Mouse (Mus musculus) A20 (cell line): ENCODE measurements around the gene Tmcc3.

Source experiments
- DNase-seq: peaks from one replicate; pipeline ENCODE4 v3.0.0-alpha.2; 2011; ENCODE audit warnings: low read depth, low spot score

Tmcc3 gene

DNA sequence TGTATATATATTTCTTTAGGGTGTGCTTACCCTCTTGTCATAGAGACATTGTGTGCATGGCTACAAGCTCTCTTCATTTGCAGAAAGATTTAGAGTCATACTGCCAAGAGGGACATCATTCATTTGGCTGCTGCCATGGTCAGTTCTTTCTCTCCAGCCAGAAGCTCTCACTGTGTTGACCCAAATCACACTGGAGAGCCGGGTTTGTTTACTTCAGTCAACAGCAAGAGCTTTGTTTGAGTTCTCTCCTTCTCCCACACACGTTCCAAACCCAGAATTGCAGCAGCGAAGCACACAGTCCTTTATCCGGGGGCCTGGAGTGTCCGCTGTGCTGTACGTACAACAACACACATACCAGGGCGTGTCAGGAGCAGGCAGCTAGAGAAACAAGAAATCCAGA lies 154.6 kb downstream of the Tmcc3 start:
- no peak for DNase-seq

DNA sequence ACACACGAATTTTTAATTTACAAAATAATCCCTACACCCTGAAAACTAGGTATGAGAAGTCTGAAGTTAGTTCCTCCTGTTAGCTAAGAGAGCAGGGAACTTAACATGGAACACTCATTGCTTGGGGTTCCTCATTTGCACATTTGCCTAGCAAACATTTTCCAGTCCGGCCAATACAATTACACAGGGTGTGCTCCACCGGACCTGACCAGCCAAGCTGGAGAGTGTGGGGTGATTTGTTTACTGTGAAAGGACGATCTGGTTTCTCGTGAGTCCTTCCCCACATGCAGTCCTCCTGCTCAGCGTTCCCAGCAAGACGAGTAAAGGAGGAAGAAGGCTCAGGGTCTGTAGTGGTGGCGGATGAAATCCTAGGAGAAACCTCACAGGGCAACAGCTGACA lies 159.7 kb downstream of the Tmcc3 start:
- DNase-seq: peak; percentile 10

DNA sequence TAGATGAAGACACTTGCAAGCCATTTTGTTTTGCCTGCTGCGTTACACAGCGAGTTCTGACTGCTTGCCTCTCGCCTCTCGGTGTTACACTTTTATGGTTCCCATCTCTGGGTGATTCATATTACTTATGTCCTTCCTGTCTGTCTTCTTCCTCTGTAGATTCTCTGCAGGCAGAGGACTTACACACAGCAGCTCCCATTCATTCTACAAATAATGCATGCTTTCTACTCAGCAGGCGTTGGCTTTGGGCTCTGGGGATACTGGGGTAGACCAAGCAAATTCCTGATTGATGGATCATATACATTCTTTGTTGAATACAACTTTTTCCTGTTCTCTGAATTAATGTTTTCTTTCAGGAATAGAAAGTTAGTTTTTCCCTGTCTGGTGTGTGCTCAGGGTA lies 161.8 kb downstream of the Tmcc3 start:
- DNase-seq: no peak

DNA sequence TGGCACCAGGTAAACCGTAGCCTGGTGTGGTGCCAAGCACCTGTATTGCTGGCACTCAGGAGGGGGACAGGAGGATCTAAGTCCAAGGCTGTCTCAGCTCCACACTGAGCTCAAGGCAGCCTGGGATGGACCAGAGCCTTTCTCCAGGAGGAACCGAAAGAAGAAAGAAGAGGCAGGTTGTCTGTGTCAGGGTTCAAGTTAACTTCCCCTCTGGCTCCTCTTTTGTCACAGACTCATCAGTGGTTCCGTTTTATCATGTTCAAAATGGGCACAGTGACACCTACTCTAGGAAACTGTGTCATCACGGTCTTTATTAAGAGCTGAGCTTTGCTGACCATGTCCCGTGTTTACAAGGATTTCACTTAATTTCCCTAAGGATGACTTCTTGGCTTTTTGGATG lies 162.4 kb downstream of the Tmcc3 start:
- DNase-seq: peak; percentile 59

DNA sequence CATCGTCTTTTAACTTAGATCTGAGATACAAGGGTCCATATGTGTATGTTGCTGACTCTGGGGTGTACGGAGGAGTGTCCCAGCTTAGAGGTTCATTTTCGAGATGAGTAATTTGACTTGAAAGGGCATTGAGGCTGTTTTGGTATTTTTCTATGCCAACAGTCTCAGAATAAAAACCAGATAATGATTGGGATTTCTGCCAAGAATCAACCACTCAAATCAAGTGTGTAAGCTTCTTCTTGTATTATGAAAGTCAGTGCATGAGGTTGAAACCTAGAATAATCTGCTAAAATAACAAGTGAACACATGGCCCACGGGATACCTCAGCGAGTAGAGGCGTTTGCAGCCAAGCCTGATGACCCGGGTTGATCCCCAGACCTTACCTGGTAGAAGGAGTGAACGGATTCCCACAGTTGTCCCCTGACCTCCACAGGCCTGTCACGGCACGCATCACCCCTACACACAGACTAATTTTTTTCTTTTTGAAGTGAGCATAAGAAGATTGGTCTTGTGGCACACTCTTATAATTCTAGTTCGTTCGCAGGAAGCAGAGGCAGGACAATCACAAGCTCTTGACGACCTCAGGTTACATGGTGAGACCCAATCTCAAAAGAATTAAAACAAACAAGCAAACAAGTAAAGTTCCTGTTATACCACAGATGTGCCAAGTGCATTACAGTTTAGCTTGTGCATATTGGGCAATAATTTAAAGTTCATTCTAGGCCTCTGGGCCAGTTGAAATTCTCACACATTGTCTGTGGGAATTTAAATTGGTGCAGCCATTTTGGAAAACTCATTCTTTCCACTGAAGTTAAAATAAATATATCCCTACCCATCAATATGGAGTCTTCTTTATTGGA lies 165.8 kb downstream of the Tmcc3 start:
- DNase-seq: no peak

DNA sequence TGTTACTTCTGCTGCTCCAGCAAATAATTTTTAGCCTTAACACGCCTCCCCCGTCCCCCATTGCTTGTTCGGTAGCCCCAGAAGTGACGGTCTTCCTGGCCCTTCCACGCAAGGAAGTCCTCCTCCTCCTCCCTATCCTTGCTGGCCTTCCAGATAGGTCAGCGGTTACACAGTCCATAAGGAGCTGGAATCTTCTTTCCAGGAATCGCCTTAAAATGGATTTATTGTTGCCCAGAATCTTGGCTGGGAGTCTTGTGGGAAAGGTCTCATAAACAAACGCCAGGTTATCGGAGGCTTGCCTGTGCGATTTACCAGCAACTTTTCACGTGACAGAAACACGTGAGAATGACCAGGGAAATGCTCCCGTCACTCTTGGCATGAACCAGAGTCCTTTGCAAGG lies 167.9 kb downstream of the Tmcc3 start:
- DNase-seq: no peak

DNA sequence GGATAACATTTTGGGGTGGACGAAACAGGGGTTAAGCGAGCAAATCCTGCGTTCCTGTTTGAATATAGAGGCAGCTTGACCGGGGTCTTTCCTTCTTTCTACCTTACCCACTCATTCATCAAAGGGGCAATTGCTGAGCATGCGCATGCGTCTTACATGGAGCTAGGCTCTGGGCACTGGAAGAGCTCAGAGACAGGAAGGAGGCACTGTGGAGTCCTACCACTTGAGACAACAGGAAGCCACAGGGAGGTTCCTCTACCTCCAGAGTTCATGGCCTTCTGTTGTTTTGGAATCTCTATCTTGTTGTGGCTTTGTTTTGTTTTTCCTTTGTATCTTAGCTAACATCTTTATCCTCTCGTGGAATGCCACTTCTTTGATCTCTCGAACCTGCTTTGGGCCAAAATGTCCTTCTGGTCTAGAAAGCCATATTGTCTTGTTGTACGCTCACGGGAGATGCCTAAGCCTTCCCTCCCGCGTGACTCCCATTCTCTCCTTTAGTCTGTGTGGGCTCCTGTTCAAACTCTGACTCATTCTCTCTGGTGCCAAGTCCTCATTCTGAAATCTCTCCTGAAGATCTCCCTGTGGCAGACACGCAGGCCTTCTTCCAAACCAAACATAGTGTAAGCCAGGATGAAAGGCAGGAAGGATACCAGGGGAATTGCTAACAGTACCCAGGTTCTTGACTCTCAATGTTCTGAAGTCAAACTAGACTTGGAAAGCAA lies 168.8 kb downstream of the Tmcc3 start:
- no peak for DNase-seq

DNA sequence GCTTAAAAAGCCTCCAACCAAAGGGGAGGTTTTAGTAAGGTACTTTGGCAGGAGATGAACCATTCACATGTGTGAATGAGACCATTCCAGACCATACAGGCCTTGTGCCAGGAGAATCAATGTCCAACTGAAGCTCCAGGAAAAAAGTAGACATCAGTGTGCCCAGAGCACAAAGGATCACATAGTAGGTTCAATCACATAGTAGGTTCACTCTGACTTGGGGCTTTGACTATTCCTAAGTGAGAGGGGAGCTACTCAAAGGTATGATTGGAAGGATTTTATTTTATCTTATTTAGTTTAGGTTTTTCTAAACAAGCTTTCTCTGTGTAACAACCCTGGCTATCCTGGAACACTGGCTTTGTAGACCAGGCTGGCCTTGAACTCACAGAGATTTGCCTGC lies 169.9 kb downstream of the Tmcc3 start:
- no peak for DNase-seq

DNA sequence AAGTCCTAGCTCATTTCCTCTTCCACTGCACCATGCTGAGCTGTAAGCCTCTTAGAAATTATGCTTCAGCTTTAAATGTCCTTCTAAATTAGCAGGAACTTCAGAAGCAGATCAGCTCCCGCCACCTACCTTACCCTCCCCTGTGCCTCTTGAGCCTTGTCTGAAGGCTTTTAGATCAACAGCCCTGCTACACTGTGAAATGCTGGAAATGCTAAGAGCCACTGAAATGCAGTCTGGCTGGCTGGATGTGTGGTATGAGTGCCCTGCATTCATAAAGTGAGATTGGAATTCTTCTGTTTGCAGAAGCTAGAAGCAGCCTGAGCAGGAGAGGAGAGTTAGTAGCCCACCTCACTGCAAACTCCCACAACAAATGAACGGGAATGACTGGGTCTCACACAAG lies 174.4 kb downstream of the Tmcc3 start:
- DNase-seq: no peak

DNA sequence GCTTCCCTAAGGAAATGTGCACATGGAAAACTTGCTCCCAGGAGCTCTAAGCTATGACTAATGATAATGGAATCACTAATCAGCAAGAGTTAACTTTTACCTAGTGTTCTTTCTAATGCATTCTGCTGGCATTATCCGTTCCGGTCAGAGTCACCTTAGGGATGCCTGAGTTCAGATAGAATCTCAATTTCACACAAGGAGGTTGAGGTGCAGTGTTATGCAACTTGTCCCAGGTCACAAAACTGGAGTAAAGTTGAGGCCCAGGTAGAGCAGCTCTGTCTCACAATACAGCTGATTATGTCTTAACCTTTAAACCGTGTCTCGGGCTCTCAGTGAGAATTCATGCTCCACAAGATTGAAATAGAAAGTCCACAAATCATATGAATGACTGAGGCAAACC lies 177.8 kb downstream of the Tmcc3 start:
- no peak for DNase-seq

DNA sequence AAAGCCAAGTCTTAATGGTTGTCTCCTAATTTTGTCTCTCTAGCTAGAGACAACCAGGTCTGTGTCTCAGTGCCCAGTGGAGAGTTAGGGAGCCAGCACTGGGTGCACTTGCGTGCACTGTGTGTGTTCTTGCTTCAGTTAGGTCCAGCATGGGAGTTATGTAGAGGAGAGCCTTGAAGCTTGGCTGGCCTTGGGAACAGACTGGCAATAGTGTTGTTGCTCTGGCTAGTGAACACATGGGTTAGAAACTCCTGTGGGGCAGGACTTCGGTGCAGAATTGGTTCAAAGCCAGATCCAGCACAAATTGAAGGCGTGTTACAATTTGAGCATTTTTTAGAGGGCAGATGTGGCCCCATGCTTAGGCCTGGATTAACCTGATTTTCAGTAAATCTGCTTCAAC lies 179.3 kb downstream of the Tmcc3 start:
- no peak for DNase-seq

DNA sequence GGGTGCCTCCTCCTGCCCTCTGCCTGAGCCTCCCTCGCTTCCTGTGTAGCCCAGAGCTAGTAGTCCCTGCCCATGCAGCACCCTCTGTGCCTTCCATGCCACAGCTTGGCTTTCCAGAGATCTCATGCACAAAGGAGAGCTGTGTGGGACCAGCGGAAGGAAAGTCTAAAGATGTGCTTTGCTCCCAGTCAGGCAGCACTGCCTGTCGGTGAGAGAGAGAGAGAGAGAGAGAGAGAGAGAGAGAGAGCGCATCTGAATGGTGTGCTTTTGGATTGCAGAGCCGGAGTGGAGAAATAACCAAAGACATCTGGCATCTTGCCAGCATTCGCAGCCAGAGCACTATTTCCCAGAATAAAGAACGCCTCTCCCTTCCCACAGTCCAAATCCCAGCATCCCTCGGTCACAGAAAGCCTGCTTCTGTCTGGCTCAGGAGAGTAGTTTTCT lies 182.7 kb downstream of the Tmcc3 start:
- DNase-seq: no peak

DNA sequence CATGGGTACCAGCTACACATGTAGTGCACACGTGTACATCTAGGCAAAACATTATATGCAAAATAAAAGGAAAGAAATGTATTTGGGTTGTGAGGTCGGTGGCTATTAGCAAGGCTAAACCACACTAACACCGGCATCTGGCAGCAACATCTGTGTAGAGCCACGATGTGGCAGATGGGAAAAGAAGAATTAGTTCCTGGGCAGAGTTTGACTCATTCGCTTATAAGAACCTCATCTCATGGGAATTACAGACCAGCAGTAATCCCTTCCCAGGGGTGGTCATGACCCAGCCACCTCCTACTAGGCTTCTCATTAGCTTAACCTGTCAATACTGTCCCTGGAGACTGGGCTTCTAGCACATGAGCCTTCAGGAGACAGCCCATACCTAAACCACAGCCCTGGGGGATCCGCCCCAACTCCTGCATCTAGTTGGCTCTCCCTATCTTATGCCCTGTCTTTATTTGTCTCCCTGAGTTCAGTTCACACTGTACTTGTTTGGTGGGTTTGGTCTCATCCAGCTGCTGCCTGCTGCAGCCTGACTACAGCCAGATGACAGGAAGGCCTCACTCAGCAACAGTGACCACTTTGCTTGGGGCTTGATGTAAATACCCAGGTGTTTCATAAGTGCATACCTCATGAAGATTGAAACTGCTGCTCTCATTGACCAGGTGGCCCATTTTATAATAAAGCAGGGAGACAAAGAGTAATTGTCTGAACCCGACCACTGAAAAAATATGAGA lies 183.9 kb downstream of the Tmcc3 start:
- DNase-seq: no peak

DNA sequence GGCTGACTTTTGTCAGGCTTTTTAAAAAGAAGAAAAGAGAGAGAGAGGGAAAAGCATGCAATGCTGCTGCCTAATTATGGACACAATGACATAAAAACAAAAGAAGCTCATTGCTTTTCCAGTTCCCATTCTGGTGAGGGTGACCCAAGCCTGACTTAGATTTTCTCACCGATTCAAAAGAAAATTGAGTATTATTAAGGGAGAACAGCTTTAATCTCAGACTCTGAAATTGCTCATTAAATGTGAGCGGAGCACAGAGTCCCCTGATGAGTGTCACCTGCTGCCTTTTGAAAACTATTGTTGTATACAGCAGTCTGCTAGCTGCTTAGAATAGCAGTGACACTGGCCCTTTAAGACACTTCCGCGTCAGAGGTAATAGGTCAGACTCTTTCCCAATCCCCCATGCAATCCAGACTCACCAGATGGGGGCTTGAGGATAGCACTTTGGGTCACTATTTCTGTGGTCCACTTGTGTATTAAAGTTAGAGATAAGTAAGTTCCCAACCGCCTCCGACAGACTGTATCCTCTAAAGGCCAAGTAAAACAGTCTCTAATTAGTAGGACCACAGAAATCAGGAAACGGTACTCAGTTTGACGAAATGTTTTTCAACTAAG lies 185.2 kb downstream of the Tmcc3 start:
- no peak for DNase-seq

DNA sequence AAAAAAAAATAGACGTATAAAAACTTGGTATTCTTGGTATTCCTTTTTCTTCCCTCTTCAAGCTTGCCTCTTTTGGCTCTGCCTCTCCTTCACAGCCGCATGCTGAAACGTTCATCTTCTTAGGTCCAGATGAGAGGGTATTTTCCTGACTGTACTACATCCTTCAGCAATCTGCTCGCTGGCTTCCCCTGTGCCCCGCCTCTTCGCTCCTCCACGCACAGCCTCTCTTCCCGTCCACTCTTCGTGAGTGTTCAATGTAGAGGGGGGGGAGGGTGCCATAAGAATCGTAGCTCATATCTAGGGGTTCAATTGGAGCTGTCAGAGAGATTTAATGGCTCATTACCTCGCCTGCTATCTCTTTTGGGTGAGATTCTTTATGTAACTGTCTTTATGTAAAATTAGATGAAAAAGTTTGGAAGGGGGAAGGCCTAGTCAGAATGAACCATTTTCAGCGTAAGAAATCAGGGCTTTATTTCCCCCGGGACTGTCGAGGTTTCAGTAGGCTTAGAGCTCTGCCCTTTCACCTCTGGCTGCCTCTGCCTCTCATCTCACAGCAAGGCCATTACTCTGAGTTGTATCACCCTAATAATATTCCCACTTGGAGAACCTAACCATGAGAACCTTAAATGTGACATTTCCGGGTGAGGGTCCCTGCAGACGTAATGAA lies 188.6 kb downstream of the Tmcc3 start:
- no peak for DNase-seq

DNA sequence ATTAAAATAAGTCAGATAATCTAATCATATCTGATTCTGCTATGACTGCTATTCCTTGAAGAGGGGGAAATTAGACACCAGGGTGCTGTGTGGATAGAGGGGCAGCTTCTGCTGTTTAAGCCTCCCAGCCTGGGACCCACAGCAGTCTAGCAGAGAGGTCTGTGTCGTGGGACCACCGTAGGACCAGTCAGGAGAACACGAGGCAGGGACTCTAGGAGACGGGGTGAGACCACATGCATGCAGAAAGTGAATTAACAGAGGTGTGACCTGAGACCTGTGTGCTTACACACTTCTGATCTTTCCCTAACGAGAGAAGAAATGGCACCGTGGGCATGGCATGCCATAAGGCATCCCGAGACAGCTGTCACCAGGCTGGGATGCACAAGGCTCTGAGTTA lies 189.1 kb downstream of the Tmcc3 start:
- no peak for DNase-seq

DNA sequence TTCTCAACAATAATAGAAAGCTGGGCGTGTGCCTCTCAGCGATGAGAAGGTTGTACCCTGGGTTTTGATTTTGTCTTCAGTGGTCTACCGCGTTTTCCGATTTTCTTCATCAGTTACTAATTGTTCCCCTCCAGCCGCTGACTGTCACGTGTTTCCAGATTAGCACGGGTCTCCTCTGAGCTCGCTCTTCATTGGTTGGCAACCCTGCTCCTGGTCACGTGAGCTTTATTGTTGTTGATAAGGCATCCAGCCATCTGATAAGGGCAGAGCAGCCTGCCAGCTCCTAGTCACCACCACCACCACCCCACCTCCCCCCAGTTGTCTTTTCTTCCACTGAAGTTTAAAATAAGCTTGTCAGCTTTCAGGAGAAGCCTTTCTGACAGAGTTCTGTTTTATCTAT lies 190.0 kb downstream of the Tmcc3 start:
- DNase-seq: no peak

DNA sequence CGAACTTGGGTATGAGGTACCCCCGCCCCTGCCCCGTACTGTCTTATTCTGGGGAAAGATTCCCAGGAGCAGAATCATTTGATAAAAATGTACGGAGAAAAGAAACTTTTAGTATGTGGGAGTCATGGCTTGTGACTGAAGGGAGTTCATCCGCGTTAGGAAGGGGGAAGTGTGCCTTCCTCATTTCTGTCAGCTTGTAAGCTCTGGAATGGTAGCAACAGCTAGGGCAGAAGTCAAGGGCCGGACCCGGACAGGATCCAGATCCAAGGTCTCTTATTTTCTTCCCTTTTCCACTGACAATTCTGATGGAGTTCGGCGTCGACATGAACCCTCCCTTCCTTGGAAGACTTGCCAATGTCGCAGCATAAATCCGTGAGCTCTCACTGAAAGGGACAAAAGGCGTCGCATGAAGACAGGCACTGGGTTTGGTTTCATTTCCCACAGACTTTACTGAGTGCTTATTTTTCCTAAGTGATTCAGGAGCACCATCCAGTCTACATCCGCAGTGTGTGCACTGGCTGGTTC lies 193.6 kb downstream of the Tmcc3 start:
- DNase-seq: no peak

DNA sequence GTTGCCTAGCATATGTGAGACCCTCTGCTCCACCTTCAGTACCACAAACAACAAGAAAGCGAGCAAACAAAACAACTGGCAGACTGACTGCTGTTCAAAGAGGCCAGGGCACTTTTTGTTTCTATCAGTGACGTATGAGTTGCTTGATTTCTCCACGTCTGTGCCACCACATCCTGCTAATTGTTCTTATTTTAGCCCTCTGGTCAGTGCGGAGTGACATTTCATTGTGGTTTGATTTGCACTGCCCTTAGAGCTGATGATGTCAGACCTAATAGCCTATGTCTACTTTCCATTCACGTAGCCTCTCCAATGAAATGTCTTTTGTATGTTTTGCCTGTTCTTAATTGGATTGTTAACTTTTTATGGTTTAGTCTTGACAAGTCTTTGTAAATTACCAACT lies 197.1 kb downstream of the Tmcc3 start:
- DNase-seq: no peak

DNA sequence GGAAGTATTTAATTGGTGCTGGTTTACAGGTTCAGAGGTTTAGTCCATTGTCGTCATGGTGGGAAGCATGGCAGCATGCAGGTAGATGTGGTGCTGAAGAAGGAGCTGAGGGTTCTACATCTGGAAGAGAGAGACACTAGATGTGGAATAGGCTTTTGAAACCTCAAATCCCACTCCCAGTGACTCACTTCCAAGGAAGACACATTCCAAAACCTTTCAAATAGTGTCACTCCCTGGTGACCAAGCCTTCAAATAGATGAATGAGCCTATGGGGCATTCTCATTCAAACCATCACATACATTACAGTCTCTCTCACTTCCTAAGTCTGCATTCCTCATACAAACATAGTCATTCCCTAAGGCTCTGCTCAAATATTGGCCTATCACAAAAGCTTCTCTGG lies 201.0 kb downstream of the Tmcc3 start:
- DNase-seq: no peak

DNA sequence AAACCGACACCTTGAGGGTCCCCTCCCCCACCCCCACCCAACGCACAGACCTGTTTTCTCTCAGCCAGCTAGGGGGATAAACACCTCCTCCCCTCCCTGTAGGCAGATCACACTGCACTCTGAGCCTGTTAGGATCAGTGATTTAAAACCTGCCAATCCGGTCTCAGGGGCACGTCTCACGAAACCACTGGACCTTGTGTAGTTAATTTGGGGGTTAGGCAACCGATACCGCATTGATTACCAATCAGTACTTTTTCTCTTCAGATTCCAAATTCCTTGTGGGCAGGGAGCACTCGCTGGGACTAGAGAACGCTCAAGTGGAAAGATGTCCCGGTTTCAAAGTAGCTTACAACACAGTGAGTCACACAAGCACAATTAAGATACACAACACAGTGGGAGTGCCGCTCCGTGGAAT lies 202.3 kb downstream of the Tmcc3 start:
- no peak for DNase-seq
